Mouse (Mus musculus): Measurements from ENCODE around the gene Mink1. TPM values are rescaled to one million over a fixed set of nuclear protein-coding genes. Genes with fewer than 3 reads are reported as not detected.
"Not testable (repeated sequence)": the region's sequence is repeated elsewhere in the genome, so short reads cannot be mapped to it uniquely, and the experiment has no call there.

The Mink1 gene
- polyA plus RNA-seq, 1 experiment from 2014 or later: 14.7 TPM

- Histone ChIP-seq H3K36me3 (peaks cover 33% of the 10 kb centered on the region), H3K9ac (replicated peaks) (peak overlapping the region; percentile 82), H3K27me3 (no peaks in the 10 kb centered on the region), H3K4me3 (peak overlapping the region; percentile 76), H3K4me2 (replicated peaks) (peak overlapping the region; percentile 87), H3K9me3 (no peaks in the 10 kb centered on the region), H3K27ac (replicated peaks) (no peak overlapping the region), H3K4me1 (peaks cover 10% of the 10 kb centered on the region)
- ATAC-seq (ENCODE audit: low FRiP score, low read depth): no peak
- WGBS: 86% methylated on average over 12 of the region's 12 CpGs
Measured at GRCm38 (mm10) chr11:70526211-70526610, 36.5 kb upstream of the Mink1 start.

- H3K4me2 ChIP-seq (replicated peaks): no peak overlapping the region
- ATAC-seq (ENCODE audit: low FRiP score, low read depth): no peak
- peaks cover 33% of the 10 kb centered on the region for H3K36me3 ChIP-seq
- H3K27me3 ChIP-seq: no peaks in the 10 kb centered on the region
- WGBS: 88% methylated on average over 7 of the region's 7 CpGs
- peaks cover 10% of the 10 kb centered on the region for H3K4me1 ChIP-seq
- no peaks in the 10 kb centered on the region for H3K9me3 ChIP-seq
- H3K27ac ChIP-seq (replicated peaks): no peak overlapping the region
- no peak overlapping the region for H3K4me3 ChIP-seq
- H3K9ac ChIP-seq (replicated peaks): no peak overlapping the region
Measured at GRCm38 (mm10) chr11:70528610-70529009, 34.1 kb upstream of the Mink1 start.

GRCm38 (mm10) chr11:70531065-70531464 lies 31.6 kb upstream of the Mink1 start:
- H3K4me3 ChIP-seq; H3K27ac ChIP-seq (replicated peaks); ATAC-seq (ENCODE audit: low FRiP score, low read depth); H3K9ac ChIP-seq (replicated peaks); H3K4me1 ChIP-seq; H3K9me3 ChIP-seq; H3K4me2 ChIP-seq (replicated peaks); H3K27me3 ChIP-seq: not testable (repeated sequence)
- 77% methylated on average over 2 of the region's 2 CpGs for WGBS
- H3K36me3 ChIP-seq: peaks cover 33% of the 10 kb centered on the region

- Histone ChIP-seq H3K4me3 (no peak within 1 kb of the TSS), H3K4me2 (replicated peaks) (no peak within 1 kb of the TSS), H3K9ac (replicated peaks) (no peak within 1 kb of the TSS), H3K36me3 (peaks cover 15% of the 10 kb centered on the region), H3K4me1 (no peaks in the 10 kb centered on the region), H3K9me3 (no peaks in the 10 kb centered on the region), H3K27ac (replicated peaks) (no peak within 1 kb of the TSS), H3K27me3 (peaks cover 6% of the 10 kb centered on the region; the same call in 1 of the 2 replicates)
- ATAC-seq (ENCODE audit: low FRiP score, low read depth): no peak
- WGBS: 81% methylated on average over 6 of the region's 6 CpGs
Measured at GRCm38 (mm10) chr11:70532839-70533238, 29.8 kb upstream of the Mink1 start, which contains the start of gene Gm40193. Gene Gm40193 (minus strand): TSS chr11:70532939.

GRCm38 (mm10) chr11:70539423-70539822 lies 23.3 kb upstream of the Mink1 start:
- Histone ChIP-seq H3K4me1 (0 out of 2 replicates have a peak, but pooled peaks cover 8% of the 10 kb centered on the region), H3K27me3 (peaks cover 45% of the 10 kb centered on the region), H3K36me3 (no peaks in the 10 kb centered on the region), H3K9me3 (no peaks in the 10 kb centered on the region), H3K4me3 (peak overlapping the region; percentile 49), H3K4me2 (replicated peaks) (peak overlapping the region; percentile 71), H3K27ac (replicated peaks) (no peak overlapping the region), H3K9ac (replicated peaks) (peak overlapping the region; percentile 50; the same call in 1 of the 2 replicates)
- 20% methylated on average over 9 of the region's 9 CpGs for WGBS
- no peak for ATAC-seq (ENCODE audit: low FRiP score, low read depth)

GRCm38 (mm10) chr11:70539877-70540587 lies 22.6 kb upstream of the Mink1 start, which contains the start of gene Pld2:
Gene Pld2 (plus strand): TSS chr11:70540064.
- H3K9me3 ChIP-seq: no peaks in the 10 kb centered on the region
- H3K9ac ChIP-seq (replicated peaks): peak within 1 kb of the TSS; percentile 50
- 0 out of 2 replicates have a peak, but pooled peaks cover 8% of the 10 kb centered on the region for H3K4me1 ChIP-seq
- H3K27me3 ChIP-seq: peaks cover 45% of the 10 kb centered on the region
- under 1% methylated on average over 60 of the region's 65 CpGs for WGBS
- no peaks in the 10 kb centered on the region for H3K36me3 ChIP-seq
- peak within 1 kb of the TSS; percentile 71 for H3K4me2 ChIP-seq (replicated peaks)
- H3K27ac ChIP-seq (replicated peaks): no peak within 1 kb of the TSS
- peak within 1 kb of the TSS; percentile 49 for H3K4me3 ChIP-seq
- ATAC-seq (ENCODE audit: low FRiP score, low read depth): peak; percentile 77

- 96% methylated on average over 7 of the region's 7 CpGs for WGBS
- no peak overlapping the region for H3K4me3 ChIP-seq
- H3K9ac ChIP-seq (replicated peaks): no peak overlapping the region
- ATAC-seq (ENCODE audit: low FRiP score, low read depth): no peak
- no peak overlapping the region for H3K4me2 ChIP-seq (replicated peaks)
- 0 out of 2 replicates have a peak, but pooled peaks cover 8% of the 10 kb centered on the region for H3K4me1 ChIP-seq
- no peaks in the 10 kb centered on the region for H3K36me3 ChIP-seq
- H3K27ac ChIP-seq (replicated peaks): no peak overlapping the region
- H3K27me3 ChIP-seq: peaks cover 45% of the 10 kb centered on the region
- H3K9me3 ChIP-seq: no peaks in the 10 kb centered on the region
Measured at GRCm38 (mm10) chr11:70540928-70541327, 21.8 kb upstream of the Mink1 start.

- Histone ChIP-seq H3K27me3 (peaks cover 45% of the 10 kb centered on the region), H3K27ac (replicated peaks) (no peak overlapping the region), H3K4me2 (replicated peaks) (no peak overlapping the region), H3K9ac (replicated peaks) (no peak overlapping the region), H3K4me3 (no peak overlapping the region), H3K9me3 (no peaks in the 10 kb centered on the region), H3K4me1 (0 out of 2 replicates have a peak, but pooled peaks cover 8% of the 10 kb centered on the region), H3K36me3 (no peaks in the 10 kb centered on the region)
- no peak for ATAC-seq (ENCODE audit: low FRiP score, low read depth)
- 79% methylated on average over 5 of the region's 5 CpGs for WGBS
Measured at GRCm38 (mm10) chr11:70541415-70541814, 21.3 kb upstream of the Mink1 start.

- ATAC-seq (ENCODE audit: low FRiP score, low read depth): no peak
- Histone ChIP-seq H3K9me3 (no peaks in the 10 kb centered on the region), H3K27ac (replicated peaks) (no peak overlapping the region), H3K36me3 (no peaks in the 10 kb centered on the region), H3K4me1 (0 out of 2 replicates have a peak, but pooled peaks cover 8% of the 10 kb centered on the region), H3K4me2 (replicated peaks) (no peak overlapping the region), H3K4me3 (no peak overlapping the region), H3K27me3 (peaks cover 33% of the 10 kb centered on the region), H3K9ac (replicated peaks) (no peak overlapping the region)
- WGBS: 77% methylated on average over 7 of the region's 7 CpGs
Measured at GRCm38 (mm10) chr11:70544496-70544895, 18.2 kb upstream of the Mink1 start.

GRCm38 (mm10) chr11:70551526-70551925 lies 11.2 kb upstream of the Mink1 start:
- no peaks in the 10 kb centered on the region for H3K4me1 ChIP-seq
- H3K36me3 ChIP-seq: no peaks in the 10 kb centered on the region
- H3K4me3 ChIP-seq: no peak overlapping the region
- H3K27me3 ChIP-seq: peaks cover 7% of the 10 kb centered on the region
- H3K4me2 ChIP-seq (replicated peaks): no peak overlapping the region
- WGBS: 88% methylated on average over 8 of the region's 8 CpGs
- H3K9me3 ChIP-seq: no peaks in the 10 kb centered on the region
- H3K9ac ChIP-seq (replicated peaks): no peak overlapping the region
- no peak overlapping the region for H3K27ac ChIP-seq (replicated peaks)
- ATAC-seq (ENCODE audit: low FRiP score, low read depth): no peak

GRCm38 (mm10) chr11:70553940-70554339 lies 8.7 kb upstream of the Mink1 start:
- no peaks in the 10 kb centered on the region for H3K9me3 ChIP-seq
- no peak overlapping the region for H3K9ac ChIP-seq (replicated peaks)
- no peaks in the 10 kb centered on the region for H3K36me3 ChIP-seq
- H3K4me1 ChIP-seq: no peaks in the 10 kb centered on the region
- H3K4me2 ChIP-seq (replicated peaks): no peak overlapping the region
- no peak overlapping the region for H3K27ac ChIP-seq (replicated peaks)
- peaks cover 7% of the 10 kb centered on the region for H3K27me3 ChIP-seq
- no peak for ATAC-seq (ENCODE audit: low FRiP score, low read depth)
- 32% methylated on average over 7 of the region's 7 CpGs for WGBS
- H3K4me3 ChIP-seq: no peak overlapping the region

GRCm38 (mm10) chr11:70557545-70557944 lies 5.1 kb upstream of the Mink1 start:
- ATAC-seq (ENCODE audit: low FRiP score, low read depth): no peak
- Histone ChIP-seq H3K4me3 (no peak overlapping the region), H3K9me3 (no peaks in the 10 kb centered on the region), H3K27me3 (peaks cover 7% of the 10 kb centered on the region), H3K27ac (replicated peaks) (no peak overlapping the region), H3K4me1 (peaks cover 7% of the 10 kb centered on the region), H3K9ac (replicated peaks) (no peak overlapping the region), H3K4me2 (replicated peaks) (no peak overlapping the region), H3K36me3 (no peaks in the 10 kb centered on the region)
- 93% methylated on average over 9 of the region's 9 CpGs for WGBS

Data from midbrain, embryonic 12.5 days (tissue).